Mouse (Mus musculus) kidney, adult 2 months (tissue): ENCODE data around the gene Cdk5r2.

Experiments
- CTCF ChIP-seq: fragments of 200-500 bp; conservative IDR thresholded peaks from 2 replicates; pipeline ENCODE4 v1.5.1; 2011; ENCODE audit warnings: low read depth, mild to moderate bottlenecking, control low read depth, low read length, moderate library complexity, mixed read lengths; ENCODE audit not compliant: insufficient read depth, insufficient read length
- POLR2A ChIP-seq: fragments of 200-500 bp; IDR thresholded peaks from one replicate; pipeline ENCODE4 v1.6.1; 2011; ENCODE audit warnings: low read depth, low read length, control low read depth

- TF ChIP-seq CTCF = no peak
- no peak for TF ChIP-seq POLR2A
Measured at GRCm38 (mm10) chr1:74859223-74859984, 4.7 kb downstream of the Cdk5r2 start.
